Mouse (Mus musculus): ENCODE data around the gene Il18bp.

The Il18bp gene

DNA sequence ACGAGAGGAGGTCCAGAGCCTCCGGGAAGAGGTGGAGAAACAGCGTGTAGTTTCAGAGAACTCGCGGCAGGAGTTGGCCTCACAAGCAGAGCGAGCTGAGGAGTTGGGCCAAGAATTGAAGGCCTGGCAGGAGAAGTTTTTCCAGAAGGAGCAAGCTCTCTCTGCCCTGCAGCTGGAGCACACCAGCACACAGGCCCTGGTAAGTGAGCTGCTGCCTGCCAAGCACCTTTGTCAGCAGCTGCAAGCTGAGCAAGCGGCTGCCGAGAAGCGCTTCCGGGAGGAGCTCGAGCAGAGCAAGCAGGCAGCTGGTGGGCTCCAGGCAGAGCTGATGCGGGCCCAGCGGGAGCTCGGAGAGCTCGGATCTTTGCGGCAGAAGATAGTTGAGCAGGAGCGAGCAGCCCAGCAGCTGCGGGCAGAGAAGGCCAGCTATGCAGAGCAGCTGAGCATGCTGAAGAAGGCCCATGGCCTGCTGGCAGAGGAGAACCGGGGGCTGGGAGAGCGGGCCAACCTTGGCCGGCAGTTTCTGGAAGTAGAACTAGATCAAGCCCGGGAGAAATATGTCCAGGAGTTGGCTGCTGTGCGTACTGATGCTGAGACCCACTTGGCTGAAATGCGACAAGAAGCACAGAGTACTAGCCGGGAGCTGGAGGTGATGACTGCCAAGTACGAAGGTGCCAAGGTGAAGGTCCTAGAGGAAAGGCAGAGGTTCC lies 17.4 kb downstream of the Il18bp start:
- DNase-seq = peak; percentile 31

DNA sequence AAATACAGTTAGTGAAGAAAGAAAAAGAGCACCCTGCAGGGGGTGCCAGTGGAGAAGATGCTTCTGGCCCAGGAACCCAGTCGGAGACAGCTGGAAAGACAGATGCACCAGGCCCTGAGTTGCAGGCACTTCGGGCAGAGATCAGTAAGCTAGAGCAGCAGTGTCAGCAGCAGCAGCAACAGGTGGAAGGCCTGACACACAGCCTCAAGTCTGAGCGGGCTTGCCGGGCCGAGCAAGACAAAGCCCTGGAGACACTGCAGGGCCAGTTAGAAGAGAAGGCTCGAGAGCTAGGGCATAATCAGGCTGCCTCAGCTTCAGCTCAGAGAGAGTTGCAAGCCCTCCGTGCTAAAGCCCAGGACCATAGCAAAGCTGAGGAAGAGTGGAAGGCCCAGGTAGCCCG lies 18.2 kb downstream of the Il18bp start:
- no peak for DNase-seq

DNA sequence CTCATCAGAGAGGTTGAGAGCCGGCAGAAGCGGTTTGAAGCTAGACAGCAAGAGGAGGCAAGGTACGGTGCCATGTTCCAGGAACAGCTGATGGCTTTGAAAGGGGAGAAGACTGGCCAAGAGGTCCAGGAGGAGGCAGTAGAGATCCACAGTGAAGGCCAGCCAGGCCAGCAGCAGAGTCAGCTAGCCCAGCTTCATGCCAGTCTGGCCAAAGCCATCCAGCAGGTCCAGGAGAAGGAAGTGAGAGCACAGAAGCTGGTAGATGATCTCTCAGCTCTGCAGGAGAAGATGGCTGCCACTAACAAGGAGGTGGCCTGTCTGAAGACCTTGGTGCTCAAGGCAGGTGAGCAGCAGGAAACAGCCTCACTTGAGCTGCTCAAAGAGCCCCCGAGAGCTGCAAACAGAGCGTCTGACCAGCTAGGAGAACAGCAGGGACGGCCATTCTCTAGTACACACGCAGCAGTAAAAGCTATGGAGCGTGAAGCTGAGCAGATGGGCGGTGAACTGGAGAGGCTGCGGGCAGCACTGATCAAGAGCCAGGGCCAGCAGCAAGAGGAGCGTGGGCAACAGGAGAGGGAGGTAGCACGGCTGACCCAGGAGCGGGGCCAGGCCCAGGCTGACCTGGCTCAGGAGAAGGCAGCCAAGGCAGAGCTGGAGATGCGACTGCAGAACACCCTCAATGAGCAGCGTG lies 18.9 kb downstream of the Il18bp start:
- no peak for DNase-seq

DNA sequence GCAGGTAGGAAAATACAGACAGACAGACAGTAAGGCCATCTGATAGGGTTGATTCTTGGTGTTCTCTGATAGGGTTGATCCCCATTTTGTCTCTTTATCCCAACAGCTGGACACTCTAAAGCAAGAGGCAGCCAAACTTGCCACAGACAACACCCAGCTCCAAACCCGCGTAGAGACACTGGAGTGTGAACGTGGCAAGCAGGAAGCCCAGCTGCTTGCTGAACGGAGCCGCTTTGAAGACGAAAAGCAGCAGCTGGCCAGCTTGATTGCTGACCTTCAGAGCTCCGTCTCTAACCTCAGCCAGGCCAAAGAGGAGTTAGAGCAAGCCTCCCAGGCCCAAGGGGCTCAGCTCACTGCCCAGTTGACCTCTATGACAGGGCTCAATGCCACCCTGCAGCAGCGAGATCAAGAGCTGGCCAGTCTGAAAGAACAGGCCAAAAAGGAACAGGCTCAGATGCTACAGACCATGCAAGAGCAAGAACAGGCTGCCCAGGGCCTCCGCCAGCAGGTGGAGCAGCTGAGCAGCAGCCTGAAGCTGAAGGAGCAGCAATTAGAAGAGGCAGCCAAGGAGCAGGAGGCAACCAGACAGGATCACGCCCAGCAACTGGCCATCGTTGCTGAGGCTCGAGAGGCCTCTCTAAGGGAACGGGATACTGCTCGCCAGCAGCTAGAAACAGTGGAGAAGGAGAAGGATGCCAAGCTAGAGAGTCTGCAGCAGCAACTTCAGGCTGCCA lies 20.1 kb downstream of the Il18bp start:
- DNase-seq = peak; percentile 87

DNA sequence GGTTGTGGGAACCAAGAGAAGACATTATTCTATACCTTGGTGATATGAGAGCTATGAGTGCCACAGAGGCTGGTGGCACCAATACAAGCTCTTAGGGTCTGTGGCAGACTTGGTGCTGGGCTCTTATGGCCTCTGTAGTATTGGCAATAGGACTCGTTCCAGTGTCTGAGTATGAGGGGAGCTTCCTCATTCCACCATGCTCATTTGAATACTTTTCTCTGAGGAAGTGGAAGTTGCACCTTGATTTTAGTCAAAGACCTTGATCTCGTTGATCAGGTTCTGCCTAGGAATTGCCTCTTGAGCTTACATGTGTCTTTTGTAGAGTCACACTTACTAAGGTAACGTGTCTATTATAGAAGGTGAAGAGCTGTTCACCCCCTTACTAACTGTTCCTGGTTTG lies 24.2 kb downstream of the Il18bp start:
- no peak for DNase-seq

DNA sequence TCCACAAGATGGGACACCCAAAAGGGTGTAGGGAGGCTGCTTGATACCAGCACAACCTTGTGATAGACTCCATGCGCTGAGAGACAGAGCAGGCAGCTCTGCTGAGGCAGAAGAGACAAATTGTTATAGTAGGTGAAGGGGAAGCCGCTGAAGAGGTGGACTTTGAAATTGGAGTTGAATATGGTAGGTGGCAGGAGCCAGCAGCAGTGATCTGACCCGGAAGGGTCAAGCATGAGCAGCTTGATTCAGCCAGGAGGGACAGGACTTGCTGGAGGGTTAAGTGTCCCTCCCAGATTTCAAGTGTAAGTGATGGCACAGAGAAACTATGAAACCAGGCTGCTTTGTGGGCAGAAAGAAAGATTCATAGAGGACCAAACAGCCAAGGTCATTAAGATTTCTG lies 33.4 kb downstream of the Il18bp start:
- DNase-seq = no peak

DNA sequence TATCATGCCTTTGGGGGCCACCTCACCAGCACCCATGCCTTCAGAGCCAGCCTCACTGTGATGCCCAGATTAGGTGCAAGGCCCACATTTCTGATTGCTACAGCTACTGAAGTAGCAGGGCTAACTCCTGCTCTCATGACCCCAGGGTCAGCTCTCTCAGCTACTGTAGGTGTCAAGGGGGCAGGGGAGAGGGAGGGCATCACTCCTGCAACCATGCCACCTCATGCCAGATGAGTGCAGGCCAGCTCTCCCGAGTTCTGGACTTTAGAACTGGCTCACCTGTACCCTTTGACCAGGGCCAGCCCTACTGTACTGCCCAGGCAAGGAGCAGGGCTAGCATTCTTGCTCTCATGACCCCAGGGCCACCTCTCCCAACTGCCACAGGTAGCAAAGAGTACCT lies 35.8 kb downstream of the Il18bp start:
- no peak for DNase-seq

DNA sequence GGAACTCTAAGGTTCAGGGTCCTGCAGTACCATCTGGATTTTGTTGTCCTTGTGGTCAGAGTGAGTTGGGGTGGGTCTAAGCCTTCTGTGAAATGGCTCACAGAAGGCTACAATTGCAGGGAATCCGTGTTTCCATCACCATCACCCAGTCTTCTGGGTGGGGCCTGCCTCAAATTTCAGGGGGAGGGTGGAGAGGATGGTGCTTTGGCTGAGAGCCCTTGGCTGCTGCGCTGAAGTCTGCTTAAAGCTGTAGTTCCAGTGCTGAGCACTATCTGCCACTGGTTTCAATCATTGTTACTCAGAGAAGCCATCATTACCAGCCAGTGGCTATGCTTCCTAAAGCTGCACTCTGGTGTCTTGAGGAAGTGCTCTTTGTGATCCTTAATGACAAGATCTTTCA lies 44.0 kb downstream of the Il18bp start:
- DNase-seq = peak; percentile 19

DNA sequence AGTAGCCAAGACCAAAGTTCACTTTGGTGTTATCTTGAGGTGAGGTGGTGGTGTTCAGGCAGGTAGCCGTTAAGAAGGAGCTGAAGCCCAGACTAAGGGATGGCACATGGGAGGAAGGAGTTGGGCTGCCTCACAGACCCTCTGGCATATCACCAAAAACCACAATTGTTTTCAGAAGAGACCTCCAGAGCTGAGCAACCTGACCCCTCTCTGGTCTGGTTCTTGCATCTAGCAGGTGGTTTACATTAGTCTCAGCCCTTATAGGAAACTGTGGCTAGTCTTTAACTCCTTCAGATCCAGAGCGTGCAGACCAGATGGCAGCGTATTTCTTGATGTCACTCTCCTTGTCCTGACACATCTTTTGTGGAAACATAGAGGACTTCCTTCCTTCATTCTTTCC lies 44.8 kb downstream of the Il18bp start:
- DNase-seq = no peak

DNA sequence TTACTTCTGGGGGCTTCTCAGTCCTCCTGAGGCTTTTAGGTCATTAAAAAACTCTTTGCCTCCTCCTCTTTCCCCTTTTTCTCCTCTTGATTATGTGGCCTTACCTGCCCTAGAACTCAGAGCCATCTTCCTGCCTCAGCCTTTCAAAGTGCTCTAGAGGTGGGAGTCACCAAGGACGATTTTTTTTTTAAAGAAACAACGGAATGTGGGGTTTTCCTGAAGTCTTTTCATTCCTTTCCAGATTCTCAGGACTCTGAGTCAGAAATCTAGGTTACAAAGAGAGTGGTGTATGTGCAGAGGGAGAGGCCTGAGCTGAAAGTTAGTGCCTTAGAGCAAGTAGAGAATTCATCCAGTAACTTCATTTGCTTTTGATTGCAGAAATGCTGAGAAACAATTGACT lies 46.8 kb downstream of the Il18bp start:
- no peak for DNase-seq

DNA sequence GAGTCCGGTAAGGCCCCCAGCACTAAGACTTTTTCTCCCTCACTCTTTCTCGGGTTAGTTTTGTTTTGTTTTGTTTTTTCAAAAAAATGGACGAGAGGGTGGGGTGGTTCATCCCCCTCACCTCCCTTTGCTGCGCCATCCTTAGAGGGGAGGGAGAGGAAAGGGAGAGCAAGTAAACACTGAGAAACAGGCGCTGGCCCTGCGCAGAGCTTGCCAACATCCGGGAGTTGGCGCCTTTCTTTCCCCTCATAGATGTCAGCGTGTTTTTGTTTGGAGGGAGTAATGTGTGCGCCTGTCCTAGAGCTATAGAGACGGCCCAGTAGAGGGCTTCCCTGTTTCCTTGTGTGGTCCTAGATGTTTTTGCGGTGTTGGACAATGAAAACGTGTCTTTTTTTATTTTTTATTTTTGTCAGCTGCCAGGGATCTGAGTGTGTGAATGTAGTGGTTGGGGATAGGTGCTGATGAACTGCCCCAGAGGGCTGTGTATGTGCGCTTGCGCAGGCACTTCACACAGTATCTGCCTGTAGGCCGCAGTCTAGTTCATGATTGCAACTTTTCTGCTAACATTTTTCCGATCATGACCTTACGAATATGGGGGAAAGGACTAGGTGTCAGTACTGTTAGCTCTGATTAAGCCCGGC lies 47.5 kb downstream of the Il18bp start:
- DNase-seq = peak; percentile 65

DNA sequence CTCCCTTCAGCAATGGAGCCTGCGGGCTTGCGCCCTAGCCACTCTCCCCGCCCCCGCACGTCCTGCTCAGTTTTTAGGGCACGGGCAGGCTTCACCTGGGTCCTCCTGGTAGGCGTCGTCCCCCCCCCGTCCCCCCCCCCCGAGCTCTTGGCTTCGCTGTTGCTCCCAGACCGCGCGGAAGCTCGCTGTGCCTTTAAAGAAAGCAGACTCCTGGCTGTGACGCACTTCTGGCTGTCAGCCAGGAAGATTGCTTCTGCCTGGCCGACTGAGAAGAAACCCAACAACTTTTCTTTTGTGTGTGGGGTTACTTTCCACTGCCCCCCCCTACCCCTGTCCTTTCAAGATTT lies 48.1 kb downstream of the Il18bp start:
- peak; percentile 91 for DNase-seq

DNA sequence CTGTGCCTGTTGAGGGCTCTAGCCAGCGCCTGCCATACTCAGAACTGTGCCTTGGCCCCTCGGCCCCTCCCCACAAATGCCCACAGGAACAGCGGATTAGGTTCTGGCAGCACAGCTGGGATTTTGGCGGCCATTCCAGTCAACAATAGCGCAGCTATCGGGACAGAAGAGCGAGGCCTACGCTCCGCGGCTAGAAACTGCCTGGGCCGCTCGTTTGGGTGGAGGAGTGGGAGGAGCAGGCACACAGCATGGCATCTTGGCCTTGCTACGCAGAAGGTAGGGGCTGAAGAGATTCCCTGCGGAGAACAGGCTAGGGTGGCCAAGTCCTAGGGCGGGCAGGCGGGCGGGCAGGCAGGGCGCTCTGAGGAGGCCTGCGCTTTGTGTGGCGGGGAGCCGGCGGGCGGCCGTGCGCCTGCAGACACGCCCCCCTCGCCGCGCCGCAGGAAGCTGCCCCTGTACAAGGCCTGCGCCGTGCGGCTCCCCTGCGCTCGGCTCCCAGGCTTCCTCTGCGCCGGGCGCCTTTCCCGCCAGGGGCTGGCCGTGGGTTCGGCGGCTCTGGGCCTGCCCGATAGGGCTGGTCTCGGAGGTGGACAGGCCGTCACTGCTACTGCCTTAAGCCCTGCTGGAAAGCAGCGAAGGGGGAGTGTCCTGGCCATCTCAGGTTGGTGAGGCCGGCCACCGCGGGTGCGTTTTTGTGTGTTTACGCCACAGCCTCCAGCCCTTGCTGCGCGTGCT lies 48.6 kb downstream of the Il18bp start:
- DNase-seq = peak; percentile 82

DNA sequence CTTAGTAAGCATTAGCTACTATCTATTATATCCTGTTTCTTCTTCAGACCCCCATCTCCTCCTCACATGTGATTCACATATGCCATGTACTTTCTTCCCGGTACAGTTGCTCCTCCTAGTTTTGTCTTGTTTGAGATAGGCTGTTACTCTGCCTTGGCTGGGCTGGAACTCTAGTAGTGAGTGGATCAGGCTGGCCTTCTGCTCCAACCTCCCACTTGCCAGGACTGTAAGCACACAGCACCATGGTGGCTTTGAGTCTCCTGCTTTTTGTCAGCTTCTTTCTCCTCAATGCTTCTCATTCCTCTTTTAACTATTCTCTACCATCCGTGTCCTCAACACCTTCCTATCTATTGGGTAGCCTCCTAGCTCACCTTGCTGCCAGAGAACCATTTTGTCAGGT lies 49.7 kb downstream of the Il18bp start:
- DNase-seq = no peak

DNA sequence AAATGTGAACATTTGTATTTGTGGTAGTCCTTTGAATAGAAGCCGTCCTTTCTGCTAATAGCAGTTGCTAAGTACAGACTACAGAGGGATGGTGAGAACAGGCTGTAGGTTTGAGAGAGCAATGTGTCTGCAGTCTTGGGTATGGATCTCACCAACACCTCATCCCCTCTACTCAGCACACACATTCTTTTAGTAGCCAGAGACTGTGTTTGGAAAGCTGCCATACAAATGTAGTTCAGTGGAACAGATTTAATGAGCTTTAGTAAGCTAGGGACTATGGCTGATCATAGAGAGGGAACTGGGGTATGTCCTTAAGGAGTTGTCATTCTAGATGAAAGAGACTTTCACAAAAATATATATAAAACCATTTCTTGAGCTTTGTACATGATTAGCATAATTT lies 51.2 kb downstream of the Il18bp start:
- DNase-seq = no peak

DNA sequence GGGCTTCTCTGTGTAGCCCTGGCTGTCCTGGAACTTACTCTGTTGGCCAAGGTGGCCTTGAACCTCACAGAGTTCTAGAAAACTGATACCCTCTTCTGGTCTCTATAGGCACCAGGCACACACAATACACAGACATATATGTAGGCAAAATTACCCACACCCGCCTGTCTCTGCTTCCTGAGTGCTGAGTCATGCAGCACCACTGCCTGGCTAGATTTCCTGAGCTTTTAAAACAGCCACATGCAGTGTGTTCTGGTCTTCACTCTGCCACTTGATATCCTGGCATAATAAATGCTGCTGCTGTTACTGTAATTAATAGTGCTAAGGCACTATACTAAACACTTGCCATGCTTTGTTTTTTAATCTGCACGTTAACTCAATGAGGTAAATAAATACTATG lies 52.9 kb downstream of the Il18bp start:
- no peak for DNase-seq
